Comparison of ENCODE assay signal across 15 mouse cellular contexts in the genomic region with DNA sequence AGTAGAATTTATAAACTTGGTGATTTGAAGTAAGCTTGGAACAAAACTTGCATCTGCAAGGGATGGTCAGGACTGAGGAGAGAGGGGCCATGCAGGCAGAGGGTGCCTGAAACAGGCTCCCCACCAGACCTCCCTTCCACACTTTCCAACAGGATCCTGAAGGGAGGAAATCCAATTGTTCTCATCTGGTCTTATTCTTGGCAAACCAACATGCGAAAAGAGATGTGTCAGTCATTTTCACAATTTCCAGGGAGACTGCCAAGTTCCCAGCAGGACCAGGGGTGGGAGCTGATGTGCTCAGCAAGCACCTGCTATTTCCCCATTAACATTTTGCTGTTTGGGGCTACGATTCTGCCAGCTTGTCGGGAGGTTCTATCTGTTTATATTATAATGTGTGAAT. TPM values are rescaled to one million over a fixed set of nuclear protein-coding genes. Genes with fewer than 3 reads are reported as not detected.
DNase-seq lines count a peak whose midpoint lies in the region; ATAC-seq lines count a peak whose summit lies in the region.
"Had no signal": no experiment of that assay in that cellular context is flagged by ENCODE, and none has a peak within 500 bp of the region (broad histone marks: within the 10 kb centered on the region; RNA-seq: fewer than 3 reads in every experiment).

No protein-coding gene starts in this region.

- no peak overlapping the region for H3K4me3 ChIP-seq in embryonic facial prominence, embryonic 14.5 days (ENCODE audit: low read depth, low read length)
- no peak overlapping the region for H3K4me3 ChIP-seq in embryonic facial prominence, embryonic 10.5 days
- no peak overlapping the region for H3K4me3 ChIP-seq in hindbrain, embryonic 16.5 days (ENCODE audit: low read length)
- H3K4me3 ChIP-seq: stomach, embryonic 15.5 days had no signal

- peak; percentile 59 for DNase-seq in embryonic facial prominence, embryonic 14.5 days (ENCODE audit: low spot score)
- no peak for DNase-seq in embryonic facial prominence, embryonic 10.5 days (ENCODE audit: low spot score)
- DNase-seq in left cerebral cortex, postnatal 10 days (ENCODE audit: extremely low spot score in 1 of 2, low spot score in 2 of 2): peak; percentile 48 to 72
- DNase-seq in left cerebral cortex, adult 8-10 months (ENCODE audit: low spot score in 2 of 2): no peak
- DNase-seq in 3T3-L1 (ENCODE audit: low read depth, low spot score): peak; percentile 64
- DNase-seq in adrenal gland, adult 2 months: no peak
- DNase-seq in yolk sac, embryonic 10.5 days (ENCODE audit: low spot score): no peak
- DNase-seq: adrenal gland, postnatal 36 days; B cell, adult 2 months; cerebellum, adult 9-10 months; kidney, postnatal 4 days; liver, postnatal 0 days had no signal

- H3K9ac ChIP-seq in embryonic facial prominence, embryonic 14.5 days (ENCODE audit: low read depth, low read length): no peak overlapping the region
- H3K9ac ChIP-seq in hindbrain, embryonic 16.5 days (ENCODE audit: low read depth, low read length): no peak overlapping the region
- H3K9ac ChIP-seq: liver, postnatal 0 days; stomach, embryonic 15.5 days had no signal

- intact Hi-C loops in left cerebral cortex, postnatal 10 days (cut with DNase I): no loop called here

- H3K9me3 ChIP-seq in embryonic facial prominence, embryonic 14.5 days (ENCODE audit: control insufficient read depth, low read length): no peaks in the 10 kb centered on the region
- no peaks in the 10 kb centered on the region for H3K9me3 ChIP-seq in embryonic facial prominence, embryonic 10.5 days
- no peaks in the 10 kb centered on the region for H3K9me3 ChIP-seq in hindbrain, embryonic 16.5 days (ENCODE audit: control insufficient read depth, low read length)
- H3K9me3 ChIP-seq: stomach, embryonic 15.5 days had no signal

- no peak for ATAC-seq in embryonic facial prominence, embryonic 14.5 days (ENCODE audit: low read depth)
- no peak for ATAC-seq in hindbrain, embryonic 16.5 days
- ATAC-seq: liver, postnatal 0 days had no signal

- H3K4me1 ChIP-seq in embryonic facial prominence, embryonic 14.5 days (ENCODE audit: control insufficient read depth, insufficient read depth, low read length): no peaks in the 10 kb centered on the region
- H3K4me1 ChIP-seq in embryonic facial prominence, embryonic 10.5 days: no peaks in the 10 kb centered on the region
- H3K4me1 ChIP-seq in hindbrain, embryonic 16.5 days (ENCODE audit: control insufficient read depth, insufficient read depth, low read depth, low read length): no peaks in the 10 kb centered on the region
- H3K4me1 ChIP-seq: stomach, embryonic 15.5 days had no signal

- H3K36me3 ChIP-seq in embryonic facial prominence, embryonic 14.5 days (ENCODE audit: control insufficient read depth, insufficient read depth, low read length): no peaks in the 10 kb centered on the region
- no peaks in the 10 kb centered on the region for H3K36me3 ChIP-seq in embryonic facial prominence, embryonic 10.5 days (replicated peaks)
- no peaks in the 10 kb centered on the region for H3K36me3 ChIP-seq in hindbrain, embryonic 16.5 days (ENCODE audit: control insufficient read depth, insufficient read depth, low read length)
- H3K36me3 ChIP-seq: stomach, embryonic 15.5 days had no signal

- no peaks in the 10 kb centered on the region for H3K27me3 ChIP-seq in embryonic facial prominence, embryonic 14.5 days (replicated peaks; ENCODE audit: control insufficient read depth, insufficient read depth, low read length)
- no peaks in the 10 kb centered on the region for H3K27me3 ChIP-seq in embryonic facial prominence, embryonic 10.5 days (replicated peaks; ENCODE audit: low read depth, poor library complexity, severe bottlenecking)
- no peaks in the 10 kb centered on the region for H3K27me3 ChIP-seq in hindbrain, embryonic 16.5 days (replicated peaks; ENCODE audit: control insufficient read depth, insufficient read depth, low read length)
- H3K27me3 ChIP-seq: stomach, embryonic 15.5 days had no signal

- WGBS in embryonic facial prominence, embryonic 14.5 days: 54% methylated on average over 3 of the region's 3 CpGs
- WGBS in embryonic facial prominence, embryonic 10.5 days: 84% methylated on average over 3 of the region's 3 CpGs
- WGBS in hindbrain, embryonic 16.5 days: 38% methylated on average over 3 of the region's 3 CpGs

- H3K27ac ChIP-seq in embryonic facial prominence, embryonic 14.5 days (replicated peaks; ENCODE audit: low read depth, low read length): no peak overlapping the region
- H3K27ac ChIP-seq in embryonic facial prominence, embryonic 10.5 days (replicated peaks): no peak overlapping the region
- 0 out of 2 replicates have a peak overlapping the region, but pooled peaks have one; percentile 42 for H3K27ac ChIP-seq in hindbrain, embryonic 16.5 days (ENCODE audit: low read depth, low read length)
- H3K27ac ChIP-seq: stomach, embryonic 15.5 days had no signal

- no peak overlapping the region for H3K4me2 ChIP-seq in embryonic facial prominence, embryonic 14.5 days (ENCODE audit: low read depth, low read length)
- no peak overlapping the region for H3K4me2 ChIP-seq in hindbrain, embryonic 16.5 days (ENCODE audit: low read length)
- H3K4me2 ChIP-seq: stomach, embryonic 15.5 days had no signal

RNA-seq across cellular contexts. Expression of gene Glrp1, which starts 30.0 kb away (rescaled TPM):
- not detected in 2 replicates for polyA plus RNA-seq in embryonic facial prominence, embryonic 14.5 days (2014; fragmentation: Nextera tagmentation; extraction: Ambion mirVana)
- 0.12 TPM in 1 of 2 replicates, not detected in the other for polyA plus RNA-seq in embryonic facial prominence, embryonic 10.5 days (2016; fragmentation: Nextera tagmentation; extraction: Ambion mirVana)
- under 1 TPM in 1 of 2 experiments, not detected in 1; 0.18 TPM for total RNA-seq in left cerebral cortex, postnatal 10 days (2021)
- total RNA-seq in left cerebral cortex, adult 8-10 months (2022): under 1 TPM in 2 of 4 experiments, not detected in 2; 0.17 to 0.26 TPM
- polyA plus RNA-seq in hindbrain, embryonic 16.5 days (2015; fragmentation: Nextera tagmentation; extraction: Ambion mirVana): not detected in 2 replicates
- not detected for total RNA-seq in adrenal gland, adult 2 months (2021)
- not detected in 2 replicates for polyA plus RNA-seq in adrenal gland, adult 2 months (2012; rRNA removed)
- total RNA-seq: adrenal gland, postnatal 36 days; heart, postnatal 14 days had no signal
- polyA plus RNA-seq: stomach, embryonic 15.5 days had no signal

Comparison
In these comparisons a context has a peak if more than half of its experiments do, and no peak if none do; other contexts are left out.
1. DNase-seq: peak in embryonic facial prominence, embryonic 14.5 days (single experiment), left cerebral cortex, postnatal 10 days (2 of 2) and 3T3-L1 (single experiment); none in embryonic facial prominence, embryonic 10.5 days (single experiment), left cerebral cortex, adult 8-10 months (0 of 2), adrenal gland, adult 2 months (single experiment) and yolk sac, embryonic 10.5 days (single experiment).